Mouse (Mus musculus) megakaryocyte, adult 5-6 weeks (primary cell): ENCODE measurements around the gene Erc2. TPM values are rescaled to one million over a fixed set of nuclear protein-coding genes. Genes with fewer than 3 reads are reported as not detected.

Source experiments
- ATAC-seq: 2 replicates; pipeline ENCODE4 v1.8.0; 2016; ENCODE audit warnings: mild to moderate bottlenecking, inconsistent platforms; ENCODE audit not compliant: poor library complexity, severe bottlenecking
- total RNA-seq, 2 experiments: library from RNA; stranded (forward) in 1 of 2; stranded (reverse) in 1 of 2; fragments of 153-499, 151-499 nt in 1 of 2; fragments of 221-1000, 200-1000 nt in 1 of 2; gene quantifications; 2 replicates each; pipeline versions ENCODE4 v1.2.3 to v1.2.4; 2015 to 2017

The Erc2 gene
- total RNA-seq, 2 experiments from 2014 or later: 0.04 TPM; not detected in 1

DNA sequence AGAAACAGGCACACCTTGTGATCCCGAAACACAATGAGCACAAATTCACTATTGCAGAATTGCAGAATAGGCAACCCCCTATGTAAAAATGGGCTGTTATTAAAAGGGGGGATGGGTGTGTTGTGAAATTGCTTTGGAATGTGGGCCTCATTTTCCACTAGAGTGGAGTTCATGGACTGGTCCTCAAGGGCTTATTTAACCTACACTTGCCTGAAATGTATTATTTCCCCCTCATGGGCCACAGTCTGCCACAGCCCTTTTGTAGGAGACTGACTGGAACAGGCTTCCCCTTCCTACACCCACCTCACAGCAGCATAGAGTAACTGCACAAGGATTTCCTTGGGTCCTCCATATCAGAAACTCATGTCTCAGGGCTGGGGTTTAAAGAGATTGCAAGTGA, 726.9 kb downstream of the Erc2 start:
- no peak for ATAC-seq

DNA sequence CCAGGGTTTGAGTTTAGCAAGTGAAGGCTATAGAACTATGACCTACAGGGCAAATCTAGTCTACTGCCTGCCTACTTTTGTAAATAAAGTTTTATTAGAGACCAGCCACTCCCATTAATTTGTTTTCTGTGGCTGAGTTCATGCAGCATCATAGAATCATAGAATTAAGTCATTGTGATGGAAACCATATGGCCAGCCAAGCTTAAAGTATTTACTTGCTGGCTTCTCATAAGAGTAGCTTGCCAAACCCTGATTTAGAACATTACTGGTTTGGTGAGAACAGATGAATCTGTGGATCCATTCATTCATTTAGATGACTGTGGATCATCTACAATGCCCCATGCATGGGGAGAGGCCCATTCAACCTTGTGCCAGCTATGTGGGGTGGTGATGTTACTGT, 733.8 kb downstream of the Erc2 start:
- ATAC-seq: no peak

DNA sequence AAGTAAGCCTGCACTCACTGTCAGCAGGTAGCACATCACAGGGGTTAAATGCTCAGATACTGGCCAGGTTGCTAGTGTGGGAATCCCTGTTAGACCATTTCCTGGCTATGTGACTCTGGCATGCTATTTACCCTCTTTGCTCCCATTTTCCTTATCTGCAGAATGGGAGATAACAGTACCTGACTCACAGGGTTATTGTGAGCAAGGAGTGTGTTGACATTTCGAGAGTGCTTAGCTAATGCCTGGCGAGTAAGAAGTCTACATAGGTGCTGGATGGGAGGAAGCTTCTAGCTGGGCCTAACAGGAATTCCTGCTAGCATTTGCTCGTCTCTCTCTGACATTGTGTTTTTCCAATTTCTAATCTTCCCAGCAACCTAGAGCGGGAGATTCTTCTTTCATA, 737.3 kb downstream of the Erc2 start:
- ATAC-seq: no peak

DNA sequence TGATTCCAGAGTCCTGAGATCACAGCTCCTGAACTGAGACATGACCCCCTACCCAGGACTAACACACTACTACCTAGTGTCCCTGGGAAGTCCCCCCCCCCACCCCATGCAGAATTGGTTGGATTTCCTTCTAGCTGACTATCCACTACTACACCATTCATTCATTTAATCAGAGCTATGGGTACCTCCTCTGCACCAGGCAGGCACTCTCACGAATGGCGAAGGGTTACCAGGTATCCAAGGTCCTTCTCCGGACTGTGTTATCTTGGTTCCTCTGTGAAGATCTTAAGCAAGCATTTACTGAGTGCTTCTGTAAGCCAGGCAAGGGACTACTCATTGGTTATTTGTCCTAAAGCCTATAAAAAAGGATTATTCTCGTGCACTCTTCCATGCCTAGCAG, 737.8 kb downstream of the Erc2 start:
- ATAC-seq: no peak

DNA sequence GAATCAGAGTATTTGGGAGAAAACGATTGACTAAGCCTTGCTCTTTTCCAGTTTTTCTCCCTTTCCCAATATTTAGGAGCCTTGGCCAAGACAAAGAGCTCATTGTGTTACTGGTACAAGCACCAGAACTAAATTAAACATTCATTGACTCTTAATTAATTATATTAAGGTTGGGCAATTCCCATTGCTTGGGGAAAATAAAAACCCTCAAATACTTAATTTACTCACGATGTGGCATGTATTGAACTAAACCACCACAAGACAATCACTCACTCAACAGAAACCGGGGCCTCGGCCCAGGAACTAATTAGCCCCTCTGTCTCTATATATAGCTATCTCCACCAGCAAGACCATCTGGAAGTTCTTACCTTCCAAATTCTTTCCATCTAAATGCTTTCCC, 740.1 kb downstream of the Erc2 start:
- no peak for ATAC-seq

DNA sequence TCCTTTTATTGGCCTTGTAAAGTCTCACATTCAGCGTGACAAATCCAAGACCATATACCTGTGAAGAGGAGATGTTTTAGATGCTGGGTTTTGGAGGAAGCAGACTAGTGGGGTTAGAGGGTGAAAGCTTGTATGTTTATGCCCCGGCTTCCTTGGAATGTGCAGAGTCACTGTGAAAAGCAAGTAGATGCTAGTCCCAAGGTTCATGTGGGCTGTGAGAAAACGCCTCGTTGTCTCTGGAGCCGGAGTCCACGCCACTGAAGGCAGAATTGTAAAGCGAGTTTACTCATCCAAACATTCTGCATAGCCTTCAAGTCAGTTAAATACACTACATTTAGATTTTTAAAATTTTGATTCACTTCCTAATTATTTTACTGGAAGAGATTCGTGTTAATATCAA, 748.5 kb downstream of the Erc2 start:
- no peak for ATAC-seq

DNA sequence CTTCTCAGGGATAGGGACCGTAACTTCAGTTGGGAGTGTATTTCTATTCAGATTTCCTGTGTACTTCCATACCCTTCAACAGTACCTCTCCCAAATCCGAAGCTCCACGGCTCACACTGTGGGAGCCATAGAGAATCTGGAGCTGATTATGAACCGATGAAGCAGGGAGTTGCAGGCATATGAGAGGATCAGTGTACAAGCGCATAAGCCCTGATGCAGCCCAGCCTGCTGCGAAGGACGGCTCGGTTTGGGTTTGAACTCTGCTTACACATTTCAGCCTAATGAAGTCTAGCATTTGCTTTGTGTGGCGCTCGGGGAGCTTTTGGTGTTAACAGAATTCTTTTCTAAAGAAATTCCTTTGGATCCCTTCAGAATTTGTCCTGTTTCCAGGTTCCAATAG, 749.4 kb downstream of the Erc2 start:
- ATAC-seq: no peak

DNA sequence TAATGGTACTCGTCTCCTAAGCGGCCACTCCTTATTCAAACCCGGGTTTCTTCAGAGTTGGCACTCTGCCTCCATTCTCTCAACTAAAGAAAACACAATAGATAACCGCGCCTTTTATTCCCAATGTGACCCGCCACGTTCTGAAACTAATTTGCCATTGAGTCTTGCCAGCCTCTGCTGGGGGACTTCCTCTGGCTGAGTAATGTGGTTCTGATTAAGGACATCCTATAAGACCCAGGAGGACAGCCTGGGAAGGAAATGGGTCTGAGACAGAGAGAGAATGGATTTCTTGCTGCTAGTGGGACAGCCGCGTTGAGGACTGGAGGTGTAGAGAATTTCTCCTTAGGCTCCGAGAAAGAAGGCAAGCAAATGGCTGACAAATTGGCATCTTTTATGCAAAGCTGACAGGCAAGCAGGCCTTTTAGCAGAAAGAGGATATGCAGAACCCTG, 753.4 kb downstream of the Erc2 start:
- no peak for ATAC-seq

DNA sequence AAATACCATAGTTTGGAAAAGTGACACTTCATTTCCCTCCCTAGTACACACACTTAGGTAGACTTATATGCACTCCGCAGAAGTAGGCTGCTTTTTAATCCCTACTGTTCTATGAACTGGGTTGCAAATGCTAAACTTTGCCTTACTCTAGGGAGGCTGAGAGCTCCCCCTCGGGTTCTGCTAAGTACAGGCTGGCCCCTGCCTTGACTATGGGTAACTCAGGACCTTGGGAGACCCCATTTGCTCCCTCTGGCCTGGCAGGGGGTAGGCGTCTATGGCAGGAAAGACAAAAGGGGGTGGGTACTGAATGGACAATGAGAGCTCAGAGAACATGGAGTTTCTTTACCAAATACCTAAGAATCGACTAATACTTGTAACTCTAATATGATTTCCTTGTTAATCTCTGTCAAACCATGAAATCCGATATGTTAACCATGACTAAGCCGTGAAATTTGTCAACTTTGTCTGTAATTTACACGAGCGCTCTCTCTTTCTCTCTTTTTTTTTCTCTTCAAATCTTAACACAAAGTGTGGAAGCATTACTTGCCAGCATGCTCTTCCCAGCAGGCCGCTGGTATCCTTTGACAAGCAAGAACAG, 754.1 kb downstream of the Erc2 start:
- ATAC-seq: no peak

DNA sequence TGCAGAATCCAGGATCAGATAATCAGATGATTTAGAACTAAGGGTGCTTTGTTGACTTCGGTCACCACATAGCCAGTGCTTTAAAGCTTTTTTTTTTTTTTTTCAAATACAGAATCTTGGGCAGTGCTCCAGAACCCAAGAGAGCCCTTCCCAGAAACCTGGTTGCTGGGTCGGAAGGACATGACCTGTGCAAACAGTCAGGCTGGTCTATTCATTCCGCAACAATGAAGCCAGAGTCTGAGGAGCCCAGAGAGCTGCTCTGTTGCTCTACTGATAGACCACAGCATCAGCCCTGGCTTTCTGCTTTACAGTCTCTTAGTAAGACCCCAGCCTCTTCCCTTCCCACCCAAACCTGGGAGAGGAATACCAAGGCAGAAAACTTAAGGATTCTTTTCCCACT, 755.3 kb downstream of the Erc2 start:
- ATAC-seq: no peak

DNA sequence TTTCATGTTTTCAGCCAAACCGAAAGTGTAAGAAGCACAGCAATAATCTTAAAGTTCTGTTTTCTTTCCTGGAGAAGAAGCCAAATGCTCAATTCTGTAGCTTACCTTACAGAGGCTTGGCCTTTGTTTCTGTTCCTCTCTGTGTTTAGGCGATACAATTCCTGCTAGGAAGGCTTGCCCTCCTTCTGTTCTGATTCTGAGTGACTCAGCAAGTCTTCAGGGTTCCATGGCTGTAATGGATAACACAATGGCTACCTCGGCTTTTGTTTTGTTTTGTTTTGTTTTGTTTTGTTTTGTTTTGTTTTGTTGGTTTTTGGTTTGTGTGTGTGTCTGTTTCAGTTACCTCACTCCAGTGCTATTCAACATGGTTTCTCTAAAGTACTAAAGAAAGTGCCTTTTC, 757.9 kb downstream of the Erc2 start:
- ATAC-seq: no peak

DNA sequence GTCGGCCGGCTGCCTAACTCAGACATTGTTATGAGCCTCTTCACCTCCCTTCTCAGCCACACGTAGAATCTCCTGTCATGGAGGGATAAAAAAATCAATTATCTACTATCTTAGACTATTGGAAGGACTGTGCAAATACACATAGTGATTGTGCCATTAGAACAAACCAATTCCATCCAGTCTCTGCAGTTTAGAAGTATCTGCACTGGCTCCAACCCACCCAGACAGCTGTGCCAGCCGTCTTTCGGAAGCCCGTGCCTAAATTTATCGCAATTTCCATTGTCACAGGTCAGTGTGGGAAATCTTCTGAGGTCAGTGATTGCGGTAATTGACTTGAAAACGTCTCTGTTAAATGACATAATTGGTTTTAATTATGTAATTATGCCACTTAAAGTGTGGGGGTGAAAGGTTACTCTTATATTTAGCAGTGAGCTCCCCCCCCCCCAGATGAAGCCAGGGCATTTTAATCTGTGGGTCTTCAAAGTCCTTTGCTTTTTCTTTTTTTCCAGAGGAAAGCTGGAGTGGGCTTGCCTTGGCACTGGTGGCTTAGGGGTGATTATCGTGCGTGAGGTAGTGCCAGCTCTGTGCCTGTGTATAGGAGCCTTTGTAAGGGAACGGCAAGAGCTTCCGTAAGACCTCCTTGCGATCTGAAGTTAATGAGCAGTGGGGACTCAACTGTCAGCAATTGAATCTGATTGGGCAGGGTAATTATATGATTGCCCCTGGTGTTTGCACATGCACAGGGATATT, 759.7 kb downstream of the Erc2 start:
- no peak for ATAC-seq

DNA sequence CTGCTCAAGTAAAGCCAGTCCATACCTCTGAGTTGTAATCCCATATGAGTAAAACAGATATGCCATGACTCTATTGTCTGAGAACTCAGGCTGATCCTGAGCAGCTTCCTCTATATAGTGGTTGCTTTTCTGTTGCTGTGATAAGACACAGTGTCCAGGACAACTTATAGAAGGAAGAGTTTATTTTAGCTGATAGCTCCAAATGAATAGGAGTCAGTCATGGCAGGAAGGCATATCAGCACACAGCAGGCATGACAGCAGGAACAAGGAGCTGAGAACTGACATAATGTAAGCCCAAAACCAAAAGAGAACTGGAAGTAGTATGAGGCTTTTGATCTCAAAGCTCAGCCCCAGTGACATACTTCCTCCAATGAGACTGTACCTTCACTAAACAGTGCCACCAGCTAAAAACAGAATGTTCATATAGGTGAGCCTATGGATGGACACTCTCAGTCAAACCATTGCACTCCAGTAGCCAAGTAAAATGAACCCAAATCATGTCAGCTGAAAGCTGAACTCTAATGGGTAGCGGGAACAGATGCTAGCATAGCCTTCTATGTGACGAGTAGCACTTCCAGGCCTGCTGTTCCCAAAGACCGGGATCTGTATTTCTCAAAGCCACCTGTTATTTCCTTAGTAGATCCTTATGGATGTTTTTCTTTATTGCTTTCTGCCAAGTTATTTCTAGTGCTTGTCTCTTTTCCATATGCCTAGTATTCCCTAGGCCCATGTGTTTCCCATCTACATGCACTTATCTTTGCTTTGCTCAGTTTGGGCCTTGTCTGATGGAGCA, 764.8 kb downstream of the Erc2 start:
- ATAC-seq: no peak

DNA sequence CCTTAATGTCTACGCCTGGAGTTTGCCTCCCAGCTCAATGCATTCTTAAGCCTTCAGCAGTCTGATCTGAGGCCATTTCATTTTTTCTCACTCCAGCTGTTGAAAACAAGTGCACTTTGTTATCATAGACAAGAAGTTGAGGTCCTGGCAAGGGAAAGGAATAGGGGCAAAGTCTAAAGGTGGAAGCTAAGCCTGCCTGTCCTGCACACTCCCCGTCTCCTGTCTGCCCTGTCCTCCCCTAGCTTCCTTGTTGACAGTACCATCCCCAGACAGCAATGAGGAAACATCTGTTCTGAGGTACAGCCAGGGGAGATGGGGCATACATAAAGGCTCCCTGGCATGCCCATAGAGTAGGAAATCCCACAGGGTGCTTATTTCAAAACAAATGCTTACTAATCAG, 776.7 kb downstream of the Erc2 start:
- no peak for ATAC-seq

DNA sequence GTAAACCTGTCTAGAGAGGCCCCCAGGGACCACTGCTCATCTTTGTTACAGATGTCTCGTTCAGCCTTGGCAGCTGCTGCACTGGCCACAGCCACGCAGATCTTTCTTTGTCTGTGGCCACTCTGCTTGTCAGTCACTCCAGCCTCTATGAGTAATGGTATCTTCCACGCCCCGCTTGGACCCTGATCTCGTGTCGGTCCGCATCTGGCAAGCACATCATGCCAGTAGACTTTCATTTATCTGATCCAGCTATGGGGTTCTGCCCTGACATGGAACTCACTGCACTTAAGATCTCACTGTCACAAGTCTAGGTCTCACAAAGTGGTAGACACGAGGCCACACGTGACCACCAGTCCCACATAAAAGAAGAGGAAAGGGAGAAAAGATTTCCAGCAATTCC, 777.7 kb downstream of the Erc2 start:
- ATAC-seq: no peak

DNA sequence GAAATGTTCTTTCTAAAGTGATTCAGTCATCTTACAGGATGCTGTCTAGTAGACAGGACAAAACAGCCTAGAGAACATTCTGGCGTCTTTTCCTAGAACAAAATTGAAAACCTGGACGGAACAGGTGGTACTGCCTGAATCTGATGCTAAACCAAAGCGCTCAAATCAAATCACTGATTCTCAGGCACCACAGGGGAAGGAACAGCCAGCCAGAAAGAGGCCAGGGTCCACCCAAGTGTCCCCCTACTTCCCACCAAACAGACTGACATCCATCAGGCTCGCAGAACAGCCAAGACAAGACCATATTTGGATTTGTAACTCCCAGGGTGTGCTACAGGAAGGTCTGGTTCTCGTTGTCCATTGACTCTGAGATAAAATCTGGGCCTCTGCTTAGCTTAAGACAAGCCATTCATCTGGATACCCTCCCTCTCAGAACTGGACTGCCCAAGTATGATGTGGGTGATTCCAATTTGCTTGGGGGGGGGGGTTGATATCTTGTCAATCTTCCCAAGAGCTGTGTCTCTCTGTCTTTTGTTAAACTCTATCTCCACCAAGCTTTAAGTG, 783.1 kb downstream of the Erc2 start:
- no peak for ATAC-seq

DNA sequence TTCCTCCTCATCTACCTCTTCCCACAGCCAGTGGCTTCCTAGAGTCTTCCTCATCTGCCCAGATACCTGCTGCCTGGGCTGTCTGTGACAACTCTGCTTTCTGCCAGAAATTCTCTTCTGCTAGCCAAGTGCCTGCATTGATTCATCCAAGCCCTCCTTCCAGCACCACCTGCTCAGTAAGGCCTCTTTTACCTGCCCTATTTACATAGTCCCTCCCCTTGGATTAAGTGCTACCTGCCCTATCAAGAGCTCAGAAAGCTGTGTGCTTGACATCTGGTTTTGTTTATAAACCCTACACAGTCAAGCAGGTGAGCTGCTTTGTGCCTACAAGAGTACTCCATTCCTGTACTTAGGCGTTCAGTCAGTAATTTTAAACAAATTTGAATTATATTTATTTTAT, 787.2 kb downstream of the Erc2 start:
- ATAC-seq: no peak

DNA sequence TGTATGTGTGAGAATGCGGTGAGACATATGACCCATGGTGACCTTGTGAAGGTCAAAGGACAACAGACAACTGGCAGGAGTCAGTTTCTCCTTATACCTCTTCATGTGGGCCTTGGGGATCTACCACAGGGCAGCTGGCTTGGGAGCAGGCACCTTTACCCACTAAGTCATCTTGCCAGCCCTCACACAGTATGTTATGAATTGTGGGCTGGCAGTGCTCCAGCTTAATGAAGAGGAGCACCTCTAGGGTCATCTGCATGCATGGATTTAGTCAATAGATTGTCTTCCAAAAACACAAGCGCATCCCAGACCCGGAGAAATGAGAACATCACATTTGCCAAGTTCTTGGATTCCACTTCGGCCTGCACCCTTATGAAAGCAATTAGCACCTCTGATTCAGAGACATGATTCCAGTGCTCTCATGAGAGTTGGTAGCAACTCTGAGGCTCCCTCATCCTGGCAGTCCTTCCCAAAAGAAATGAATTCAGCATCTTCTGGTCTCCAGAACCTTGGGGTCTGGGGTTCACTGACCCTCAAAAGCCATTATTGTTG, 787.6 kb downstream of the Erc2 start:
- no peak for ATAC-seq

DNA sequence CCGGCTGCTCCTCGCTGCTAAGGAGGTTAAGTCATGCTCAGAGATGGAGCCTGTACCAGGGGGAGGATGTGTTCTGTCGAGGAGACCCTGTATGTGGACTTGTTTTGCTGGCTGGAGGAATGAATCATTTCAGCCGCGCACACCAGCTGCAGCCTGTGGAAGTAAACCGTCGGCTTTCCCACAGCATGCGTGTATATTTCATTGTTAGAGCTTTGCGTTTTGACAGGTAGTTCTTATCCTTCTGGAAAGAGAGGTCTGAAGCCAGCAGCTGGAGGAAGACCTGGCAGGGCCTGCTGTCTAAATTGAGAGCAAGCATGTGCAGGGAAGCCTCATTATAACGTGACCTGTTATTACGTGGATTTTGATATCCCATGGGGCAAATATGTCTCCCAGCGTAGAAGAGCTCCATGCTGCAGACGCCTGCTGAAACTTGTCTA, 788.6 kb downstream of the Erc2 start:
- no peak for ATAC-seq

DNA sequence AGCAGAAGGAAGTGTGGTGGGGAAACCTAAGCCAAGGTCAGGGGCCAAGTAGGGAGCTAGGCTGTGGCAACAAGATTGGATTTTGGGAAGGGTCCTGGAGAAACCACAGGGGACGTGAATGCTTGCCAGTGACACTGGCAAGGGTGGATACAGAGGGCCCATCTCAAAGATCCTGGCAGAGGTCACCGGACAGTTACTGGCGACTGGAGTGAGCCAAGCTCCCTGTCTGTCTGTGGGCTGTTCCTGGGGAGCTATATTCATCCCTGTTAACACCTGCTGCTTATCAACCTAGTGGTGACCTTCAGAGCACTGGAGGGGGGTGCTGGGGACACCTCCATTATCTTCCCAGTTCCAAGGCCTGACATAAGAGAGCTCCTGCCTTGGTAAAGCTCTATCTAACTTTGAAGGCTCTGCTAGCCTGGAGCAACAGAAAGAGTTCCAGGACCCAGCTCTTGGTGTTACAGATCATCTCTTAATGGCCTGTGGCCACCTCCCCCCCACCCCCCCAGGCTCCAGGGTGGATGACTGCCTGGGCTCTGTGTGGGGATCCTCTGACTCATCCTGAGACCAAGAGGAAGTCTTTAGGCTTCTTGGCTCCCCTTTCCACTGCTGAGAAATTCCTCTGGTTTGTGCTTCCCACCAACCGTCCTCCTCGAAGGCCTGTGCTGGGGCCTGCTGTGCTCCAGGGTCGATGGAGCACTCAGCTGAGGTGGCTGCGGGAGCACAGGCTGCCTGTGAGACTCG, 790.2 kb downstream of the Erc2 start:
- ATAC-seq: no peak

DNA sequence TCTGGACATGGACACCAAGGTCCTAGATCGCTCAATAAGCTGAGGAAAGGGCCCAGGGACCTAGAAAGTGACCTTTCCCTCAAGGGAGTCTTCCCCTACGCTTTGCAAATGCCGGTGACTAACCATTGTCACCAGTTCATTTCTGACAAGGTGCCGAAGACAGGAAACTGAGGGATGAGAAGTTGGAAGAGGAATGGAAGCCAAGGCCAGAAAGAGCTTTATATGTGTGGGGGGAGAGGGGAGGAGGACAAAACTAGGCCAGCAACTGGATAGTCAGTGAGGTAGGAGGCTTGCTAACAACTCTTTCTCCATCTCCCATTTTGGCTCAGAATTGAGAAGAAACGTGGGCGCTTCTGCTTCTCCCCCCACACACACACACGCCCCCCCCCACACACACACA, 791.3 kb downstream of the Erc2 start:
- ATAC-seq: no peak
